Mouse (Mus musculus) lung, adult 2 months (tissue): ENCODE measurements at regions not wholly inside any gene's neighbourhood (a gene's known extent, or its start where the extent isn't known, plus 50 kb on each side); places are given as distances from the start of the nearest gene placed in this dataset.

Experiments
- CTCF ChIP-seq: fragments of 200-500 bp; IDR thresholded peaks from 2 replicates; pipeline ENCODE4 v1.5.1; 2011; ENCODE audit warnings: mild to moderate bottlenecking, low read length, control low read depth; ENCODE audit not compliant: insufficient read depth
- POLR2A ChIP-seq: fragments of 200-500 bp; IDR thresholded peaks from 2 replicates; pipeline ENCODE4 v1.6.1; 2011; ENCODE audit warnings: low read depth, mild to moderate bottlenecking, control low read depth, low read length, borderline replicate concordance; ENCODE audit errors: extremely low read depth

DNA sequence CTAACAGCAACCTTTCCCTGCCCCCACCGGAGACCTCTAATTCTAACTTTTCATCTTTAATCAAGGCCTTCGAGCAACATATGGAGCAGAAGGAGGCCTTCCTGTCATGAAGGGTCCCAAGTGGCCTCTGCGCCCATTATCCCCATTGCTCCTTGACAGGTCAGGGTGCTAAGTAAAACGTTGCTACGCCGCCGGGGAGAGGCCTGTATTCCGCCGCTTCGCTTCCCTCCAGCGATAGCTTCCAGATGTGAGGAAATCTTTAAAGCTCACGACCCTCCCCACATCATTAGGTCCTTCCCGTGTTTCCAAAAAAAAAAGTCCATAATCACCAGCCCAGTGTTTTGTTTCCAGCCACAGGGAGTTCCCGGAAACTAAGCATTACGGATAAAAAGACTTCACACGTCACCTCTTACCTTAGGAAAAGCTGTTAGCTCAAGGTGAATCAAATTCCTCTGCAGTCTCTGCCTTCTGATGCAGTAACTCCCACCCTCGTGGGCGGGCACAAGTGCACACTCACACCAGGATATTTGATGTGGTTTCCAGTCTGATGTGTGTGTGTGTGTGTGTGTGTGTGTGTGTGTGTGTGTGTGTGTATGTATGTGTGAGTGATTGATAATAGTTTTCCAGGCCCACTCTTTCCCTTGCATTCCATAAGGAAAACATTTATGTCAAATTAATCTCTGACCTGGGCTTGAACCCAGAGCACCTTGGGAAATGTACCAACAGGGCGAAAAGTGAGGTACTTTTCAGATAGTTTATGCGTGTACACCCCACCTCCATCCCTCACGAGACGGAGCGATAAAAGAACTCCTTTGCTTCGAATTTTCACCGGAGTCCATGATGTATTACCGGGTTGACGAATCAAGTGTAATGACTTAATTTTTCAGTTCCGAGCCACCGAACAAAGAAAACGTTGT lies 107.5 kb downstream of the Gm45692 start:
- no peak for TF ChIP-seq CTCF
- TF ChIP-seq POLR2A, result no peak
